Mouse (Mus musculus): ENCODE data around the gene Snap47.

GRCm38 (mm10) chr11:59450230-59450771, 685 bp downstream of the Snap47 start:
- TF ChIP-seq TAL1 (IDR thresholded peaks at IDR 0.05; ENCODE audit: low read length) (no peak), GATA1 (IDR thresholded peaks at IDR 0.05; ENCODE audit: low read length) (no peak)
